Mouse (Mus musculus) olfactory bulb, adult 2 months (tissue): ENCODE data around the gene Vmn1r34.

Source experiments
- CTCF ChIP-seq: fragments of 200-500 bp; IDR thresholded peaks from 2 replicates; pipeline ENCODE4 v1.5.1; 2012; ENCODE audit warnings: low read depth, mild to moderate bottlenecking, low read length, moderate library complexity; ENCODE audit not compliant: insufficient read depth
- POLR2A ChIP-seq: fragments of 200-500 bp; IDR thresholded peaks from 2 replicates; pipeline ENCODE4 v1.6.1; 2012; ENCODE audit warnings: mild to moderate bottlenecking, low read depth, low read length, moderate library complexity; ENCODE audit not compliant: insufficient read depth

DNA sequence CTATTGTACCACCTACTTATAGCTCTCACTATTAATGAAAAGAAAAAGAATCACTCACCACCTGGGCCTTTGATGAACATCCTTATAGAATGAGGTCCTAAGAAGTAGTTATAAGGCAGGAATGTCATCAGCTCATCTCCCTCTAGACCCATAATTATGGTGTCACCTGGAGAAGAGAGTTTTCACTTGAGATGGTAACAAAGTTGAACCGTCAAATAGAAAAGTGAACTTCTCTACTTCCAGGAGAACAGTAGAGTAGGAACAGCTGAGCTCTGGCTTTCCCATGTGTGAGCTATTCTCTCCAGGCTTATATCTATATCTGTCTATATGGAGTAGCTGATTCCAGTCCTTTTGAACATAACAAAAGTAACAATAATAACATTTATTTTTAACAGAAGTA is at the start of gene Vmn1r34:
- TF ChIP-seq POLR2A (no peak), CTCF (no peak)
